Mouse (Mus musculus) left cerebral cortex, adult 9 months (tissue): ENCODE data around the gene Pan2.
A peak's percentile ranks its signal among the peaks of the same experiment; 100 is the strongest.
"Not testable (repeated sequence)": the region's sequence is repeated elsewhere in the genome, so short reads cannot be mapped to it uniquely, and the experiment has no call there.

ENCODE experiments used
- DNase-seq, 2 experiments: peaks; one replicate each; pipeline ENCODE4 v3.0.0; 2022; ENCODE audit warnings: low spot score in 2 of 2

The Pan2 gene

GRCm38 (mm10) chr10:128303126-128304021, at the start of gene Pan2:
TSS of gene Pan2 (plus strand) at chr10:128303335.
- peak; percentile 99 to 100 for DNase-seq

- DNase-seq = no peak
These were observed 49.4 kb upstream of the Pan2 start, which contains the start of gene Apon for GRCm38 (mm10) chr10:128253677-128254255. TSS of gene Apon (plus strand) at chr10:128254096.

- no peak for DNase-seq
These were observed 47.2 kb upstream of the Pan2 start for GRCm38 (mm10) chr10:128255925-128256324.

GRCm38 (mm10) chr10:128256328-128256727, 46.8 kb upstream of the Pan2 start:
- DNase-seq = no peak

GRCm38 (mm10) chr10:128258953-128259352, 44.2 kb upstream of the Pan2 start:
- DNase-seq = no peak

GRCm38 (mm10) chr10:128259946-128260345, 43.2 kb upstream of the Pan2 start:
- DNase-seq = no peak

- DNase-seq = not testable (repeated sequence)
These were observed 42.8 kb upstream of the Pan2 start for GRCm38 (mm10) chr10:128260376-128260775.

- DNase-seq = no peak
These were observed 40.8 kb upstream of the Pan2 start for GRCm38 (mm10) chr10:128262300-128262699.

GRCm38 (mm10) chr10:128263393-128264310, 39.5 kb upstream of the Pan2 start:
- peak in 1 of 2 experiments; percentile 14 for DNase-seq

- DNase-seq = no peak
These were observed 34.8 kb upstream of the Pan2 start, which contains the start of gene Apof for GRCm38 (mm10) chr10:128268371-128268770. TSS of gene Apof (plus strand) at chr10:128268671.

GRCm38 (mm10) chr10:128269206-128269910, 33.8 kb upstream of the Pan2 start:
- no peak for DNase-seq

- peak; percentile 94 to 98 for DNase-seq
These were observed 32.8 kb upstream of the Pan2 start, which contains the start of gene Stat2 for GRCm38 (mm10) chr10:128270287-128270841. TSS of gene Stat2 (plus strand) at chr10:128270559.

GRCm38 (mm10) chr10:128270866-128271265, 32.3 kb upstream of the Pan2 start:
- DNase-seq = no peak

- no peak for DNase-seq
These were observed 31.3 kb upstream of the Pan2 start for GRCm38 (mm10) chr10:128271883-128272282.

- DNase-seq = not testable (repeated sequence)
These were observed 30.2 kb upstream of the Pan2 start for GRCm38 (mm10) chr10:128272819-128273439.

GRCm38 (mm10) chr10:128275374-128275773, 27.8 kb upstream of the Pan2 start:
- not testable (repeated sequence) for DNase-seq

GRCm38 (mm10) chr10:128278158-128278557, 25.0 kb upstream of the Pan2 start:
- DNase-seq = no peak

GRCm38 (mm10) chr10:128280943-128281342, 22.2 kb upstream of the Pan2 start:
- no peak for DNase-seq

- no peak for DNase-seq
These were observed 21.5 kb upstream of the Pan2 start for GRCm38 (mm10) chr10:128281682-128282081.

- DNase-seq = no peak
These were observed 20.2 kb upstream of the Pan2 start for GRCm38 (mm10) chr10:128282886-128283450.
